Mouse (Mus musculus): ENCODE measurements at regions not wholly inside any gene's neighbourhood (a gene's known extent, or its start where the extent isn't known, plus 50 kb on each side); places are given as distances from the start of the nearest gene placed in this dataset.

- no peak for ATAC-seq (replicated peaks; ENCODE audit: poor library complexity)
These were observed 70.0 kb upstream of the Spaca7 start for GRCm38 (mm10) chr8:12502856-12503255.

GRCm38 (mm10) chr8:12503344-12503743 lies 69.5 kb upstream of the Spaca7 start:
- no peak for ATAC-seq (replicated peaks; ENCODE audit: poor library complexity)

- no peak for ATAC-seq (replicated peaks; ENCODE audit: poor library complexity)
These were observed 68.6 kb upstream of the Spaca7 start for GRCm38 (mm10) chr8:12504240-12504639.

GRCm38 (mm10) chr8:12504777-12505176 lies 68.1 kb upstream of the Spaca7 start:
- no peak for ATAC-seq (replicated peaks; ENCODE audit: poor library complexity)

- ATAC-seq (replicated peaks; ENCODE audit: poor library complexity), result no peak
These were observed 62.6 kb upstream of the Spaca7 start for GRCm38 (mm10) chr8:12510233-12510632.

DNA sequence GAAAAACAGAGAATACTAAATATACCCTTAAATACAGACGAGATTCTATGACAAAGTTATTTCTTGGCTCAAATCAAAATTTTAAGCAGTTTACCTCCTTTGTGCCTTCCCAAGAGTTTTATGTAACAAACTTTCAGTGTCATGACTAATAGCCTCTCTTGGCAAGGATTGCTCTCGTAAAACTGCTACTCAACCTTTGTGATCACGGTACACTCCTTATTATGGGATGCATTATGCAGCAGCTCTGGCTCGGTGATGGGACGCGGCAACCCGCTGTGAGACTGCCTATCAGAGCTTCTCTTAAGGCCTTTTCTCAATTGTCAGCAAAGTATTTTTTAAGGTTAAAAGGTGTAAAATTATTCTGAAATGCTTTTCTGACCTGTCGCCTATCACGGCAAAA lies 59.8 kb upstream of the Spaca7 start:
- no peak for ATAC-seq (replicated peaks; ENCODE audit: poor library complexity)

DNA sequence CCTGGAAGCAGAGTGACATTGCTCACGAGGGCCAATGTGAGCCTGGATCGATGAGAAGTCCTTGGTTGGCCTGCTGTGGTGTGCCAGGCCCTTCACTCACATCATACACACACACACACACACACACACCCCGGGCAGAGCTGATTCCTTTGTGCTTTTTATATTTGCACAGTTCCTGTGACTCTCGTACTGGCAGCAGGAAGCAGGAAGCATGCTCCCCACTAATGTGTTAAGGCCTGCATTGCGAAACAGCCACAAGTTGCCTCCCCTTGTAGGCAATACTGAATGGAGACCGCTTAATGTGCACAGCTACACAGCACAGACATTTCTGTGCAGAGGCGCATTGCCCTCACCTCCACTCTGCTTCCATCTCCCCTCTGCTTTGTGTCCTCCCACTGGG lies 58.7 kb upstream of the Spaca7 start:
- ATAC-seq (replicated peaks; ENCODE audit: poor library complexity), result peak; percentile 69

DNA sequence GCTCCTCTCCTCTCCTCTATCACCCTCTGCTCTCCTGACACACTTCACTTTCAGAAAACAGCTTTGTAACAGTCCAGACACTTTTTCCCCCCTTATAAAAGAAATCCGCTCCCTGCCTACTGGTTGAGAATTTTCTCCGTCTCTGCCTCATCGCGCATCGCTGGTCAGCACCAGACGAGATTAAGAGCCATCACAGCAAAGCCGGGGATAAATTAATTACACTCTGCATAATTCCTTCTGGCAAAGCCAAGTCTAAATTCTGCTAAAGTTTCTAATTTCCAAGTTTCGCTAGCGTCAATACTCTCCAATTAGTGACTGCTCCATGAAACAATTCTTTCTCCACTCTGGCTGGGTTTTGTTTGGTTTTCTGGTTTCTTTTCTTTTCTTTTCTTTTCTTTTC lies 51.2 kb upstream of the Spaca7 start:
- no peak for ATAC-seq (replicated peaks; ENCODE audit: poor library complexity)
